Mouse (Mus musculus) right cerebral cortex, postnatal 25 days (tissue): ENCODE results near the gene Trim63.
A peak's percentile ranks its signal among the peaks of the same experiment; 100 is the strongest.

ENCODE experiments used
- DNase-seq: peaks from one replicate; pipeline ENCODE4 v3.0.0; 2022

The Trim63 gene

GRCm38 (mm10) chr4:134372294-134372747 is 57.4 kb downstream of the Trim63 start:
- peak; percentile 83 for DNase-seq

GRCm38 (mm10) chr4:134373295-134373694 is 58.4 kb downstream of the Trim63 start:
- no peak for DNase-seq

- no peak for DNase-seq
Measured at GRCm38 (mm10) chr4:134374306-134374705, 59.4 kb downstream of the Trim63 start.

- no peak for DNase-seq
Measured at GRCm38 (mm10) chr4:134378089-134378615, 63.2 kb downstream of the Trim63 start.
